Mouse (Mus musculus) forelimb bud, embryonic 11.5 days (tissue): ENCODE data around the gene Olfr1336.
"Not testable (repeated sequence)": the region's sequence is repeated elsewhere in the genome, so short reads cannot be mapped to it uniquely, and the experiment has no call there.

Experiments used
- DNase-seq: peaks from one replicate; pipeline ENCODE4 v3.0.0-alpha.2; 2012; ENCODE audit warnings: low read depth, low spot score

The Olfr1336 gene

GRCm38 (mm10) chr7:6455868-6456267 is at the start of gene Olfr1336:
Gene Olfr1336 (plus strand): TSS chr7:6456168.
- no peak for DNase-seq

GRCm38 (mm10) chr7:6410043-6410442 is 45.9 kb upstream of the Olfr1336 start, which contains the start of gene Gm20715:
Gene Gm20715 (plus strand): TSS chr7:6410277.
- peak; percentile 99 for DNase-seq

- no peak for DNase-seq
Observed at GRCm38 (mm10) chr7:6414626-6415441, 41.1 kb upstream of the Olfr1336 start.

- DNase-seq = no peak
Observed at GRCm38 (mm10) chr7:6415442-6415787, 40.6 kb upstream of the Olfr1336 start.

- DNase-seq = no peak
Observed at GRCm38 (mm10) chr7:6419894-6420293, 36.1 kb upstream of the Olfr1336 start.

DNA sequence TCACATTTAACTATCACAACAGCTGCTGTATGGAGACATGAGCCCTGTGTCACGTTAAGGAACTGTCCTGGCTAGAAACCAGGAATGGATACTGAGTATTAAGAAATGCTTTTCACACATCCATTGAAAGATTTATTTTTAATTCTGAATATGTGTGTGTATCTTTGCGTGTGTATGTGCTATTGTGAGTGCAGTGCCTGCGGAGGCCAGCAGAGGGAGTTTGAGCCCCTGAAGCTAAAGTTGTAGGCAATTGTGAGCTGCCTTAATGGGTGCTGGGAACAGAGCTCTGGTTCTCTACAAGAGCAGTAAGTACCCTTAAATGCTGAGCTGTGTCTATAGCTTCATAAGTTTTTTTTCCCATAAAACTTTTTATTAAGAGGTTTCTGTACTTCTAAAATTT is 26.6 kb upstream of the Olfr1336 start:
- no peak for DNase-seq

GRCm38 (mm10) chr7:6430342-6430741 is 25.6 kb upstream of the Olfr1336 start:
- no peak for DNase-seq

GRCm38 (mm10) chr7:6438388-6438787 is 17.6 kb upstream of the Olfr1336 start, which contains the start of gene Olfr1344:
Gene Olfr1344 (plus strand): TSS chr7:6438688.
- DNase-seq = no peak

DNA sequence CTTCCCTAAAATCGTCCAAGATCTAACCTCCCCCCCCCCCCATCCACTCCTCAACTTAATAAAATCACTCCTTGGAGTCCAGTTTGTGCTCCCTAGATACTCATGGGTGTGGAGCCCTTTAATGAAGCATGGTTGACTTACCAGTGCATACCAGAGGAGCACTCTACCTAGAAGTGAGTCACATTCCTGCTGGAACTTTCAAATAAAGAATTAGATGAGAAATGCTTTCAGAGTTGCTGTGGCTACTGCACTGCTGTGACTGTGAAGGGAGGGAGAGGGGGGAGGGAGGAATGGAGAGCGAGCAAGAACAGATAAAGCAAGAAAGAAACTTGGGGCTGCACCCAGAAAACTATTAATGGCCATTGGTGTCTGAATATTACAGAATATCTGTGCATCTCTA is 14.8 kb upstream of the Olfr1336 start:
- DNase-seq = no peak

DNA sequence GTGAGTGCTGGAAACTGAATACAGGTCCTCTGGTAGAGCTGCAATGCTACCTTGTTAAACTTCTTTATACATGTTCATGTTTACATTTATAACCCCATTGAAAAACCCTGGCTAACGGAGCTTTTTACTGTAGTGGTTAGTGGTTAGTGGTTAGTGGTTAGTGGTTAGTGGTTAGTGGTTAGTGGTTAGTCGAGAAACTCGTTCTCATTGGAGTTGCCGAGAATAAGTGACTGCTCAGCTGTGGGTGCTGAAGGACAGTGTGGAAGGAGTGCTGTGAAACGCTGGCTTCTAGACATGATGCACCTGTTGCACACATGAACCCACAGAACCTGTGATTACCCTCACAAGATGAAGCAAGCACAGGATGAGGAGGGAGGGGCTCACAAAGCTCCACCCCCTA is 8.2 kb upstream of the Olfr1336 start:
- DNase-seq = no peak

- no peak for DNase-seq
Observed at GRCm38 (mm10) chr7:6456399-6456798, 431 bp downstream of the Olfr1336 start.

DNA sequence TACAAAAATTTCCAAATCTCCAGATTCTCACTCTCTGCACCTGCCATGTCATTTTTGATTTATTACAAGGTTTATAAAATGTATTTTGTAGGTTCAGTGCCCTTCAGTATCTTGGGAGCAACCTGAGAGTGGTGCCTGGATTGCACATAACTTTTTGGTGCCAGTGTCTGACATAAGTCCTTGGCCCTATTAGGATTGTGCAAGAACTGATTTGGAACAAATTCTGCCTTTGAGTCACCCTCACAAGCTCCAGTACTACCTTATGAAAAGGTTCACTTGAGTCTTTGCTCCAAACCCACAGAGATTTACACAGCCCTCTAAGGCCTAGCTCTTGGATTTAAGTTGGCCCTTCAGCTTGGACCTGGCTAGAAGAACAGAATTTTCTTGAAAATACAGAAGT is 11.0 kb downstream of the Olfr1336 start, which contains the start of gene Olfr1346:
Olfr1346 (plus strand) TSS at position 151 of the 400 bp plus-strand sequence.
- DNase-seq = no peak

- not testable (repeated sequence) for DNase-seq
Observed at GRCm38 (mm10) chr7:6477633-6478032, 21.7 kb downstream of the Olfr1336 start.

GRCm38 (mm10) chr7:6486841-6487240 is 30.9 kb downstream of the Olfr1336 start, which contains the start of gene Olfr5:
Gene Olfr5 (minus strand): TSS chr7:6486941.
- DNase-seq = no peak

- no peak for DNase-seq
Observed at GRCm38 (mm10) chr7:6499655-6500054, 43.7 kb downstream of the Olfr1336 start, which contains the start of gene Olfr1347. Gene Olfr1347 (minus strand): TSS chr7:6499755.

- DNase-seq = no peak
Observed at GRCm38 (mm10) chr7:6508648-6509047, 52.7 kb downstream of the Olfr1336 start, which contains the start of gene Olfr1348. Gene Olfr1348 (minus strand): TSS chr7:6508748.
